Mouse (Mus musculus): ENCODE results near the gene Akap2. TPM values are rescaled to one million over a fixed set of nuclear protein-coding genes. Genes with fewer than 3 reads are reported as not detected.

The Akap2 gene
- total and polyA plus RNA-seq, 3 experiments, result 1.7 to 7.2 TPM; not detected in 1

GRCm38 (mm10) chr4:57839343-57839742 lies 121.9 kb downstream of the Akap2 start:
- Histone ChIP-seq H3K27ac (ENCODE audit: control insufficient read depth, low read depth, low read length) (no peak overlapping the region), H3K36me3 (ENCODE audit: control insufficient read depth in 1 of 2, insufficient read depth in 2 of 2, low read length in 2 of 2) (peaks cover 0 to 2% of the 10 kb centered on the region in 2 experiments; a peak in 1 of 4 replicates), H3K4me1 (ENCODE audit: control insufficient read depth in 1 of 2, insufficient read depth in 2 of 2, low read length in 2 of 2) (peaks cover 0 to 4% of the 10 kb centered on the region in 2 experiments; a peak in 3 of 4 replicates), H3K9me3 (replicated peaks; ENCODE audit: insufficient read depth, low read length) (no peaks in the 10 kb centered on the region), H3K79me2 (ENCODE audit: control insufficient read depth, insufficient read depth, low read length, poor library complexity) (no peaks in the 10 kb centered on the region), H3K4me3 (ENCODE audit: control insufficient read depth in 1 of 2, insufficient read depth in 1 of 2, low read depth in 2 of 2, low read length in 2 of 2) (no peak overlapping the region), H3K9ac (ENCODE audit: control insufficient read depth, low read depth, low read length, poor library complexity, severe bottlenecking) (no peak overlapping the region), H3K27me3 (ENCODE audit: control insufficient read depth in 1 of 2, insufficient read depth in 2 of 2, low read length in 2 of 2) (no peaks in the 10 kb centered on the region)
- no peak for DNase-seq (ENCODE audit: low read depth, low spot score)
- TF ChIP-seq MXI1 (IDR thresholded peaks at IDR 0.05; ENCODE audit: low read depth, low read length) (no peak), MYC (IDR thresholded peaks at IDR 0.05; ENCODE audit: low read depth, low read length) (no peak), MYB (IDR thresholded peaks at IDR 0.05; ENCODE audit: low read depth, low read length) (no peak)

- Histone ChIP-seq H3K9ac (ENCODE audit: control insufficient read depth, low read depth, low read length, poor library complexity, severe bottlenecking) (no peak overlapping the region), H3K4me1 (ENCODE audit: control insufficient read depth in 1 of 2, insufficient read depth in 2 of 2, low read length in 2 of 2) (peaks cover 0 to 4% of the 10 kb centered on the region in 2 experiments; a peak in 3 of 4 replicates), H3K36me3 (ENCODE audit: control insufficient read depth in 1 of 2, insufficient read depth in 2 of 2, low read length in 2 of 2) (peaks cover 0 to 2% of the 10 kb centered on the region in 2 experiments; a peak in 1 of 4 replicates), H3K79me2 (ENCODE audit: control insufficient read depth, insufficient read depth, low read length, poor library complexity) (no peaks in the 10 kb centered on the region), H3K27me3 (ENCODE audit: control insufficient read depth in 1 of 2, insufficient read depth in 2 of 2, low read length in 2 of 2) (no peaks in the 10 kb centered on the region), H3K9me3 (replicated peaks; ENCODE audit: insufficient read depth, low read length) (no peaks in the 10 kb centered on the region), H3K4me3 (ENCODE audit: control insufficient read depth in 1 of 2, insufficient read depth in 1 of 2, low read depth in 2 of 2, low read length in 2 of 2) (no peak overlapping the region), H3K27ac (ENCODE audit: control insufficient read depth, low read depth, low read length) (no peak overlapping the region)
- no peak for DNase-seq (ENCODE audit: low read depth, low spot score)
- no peak for TF ChIP-seq TAL1 (IDR thresholded peaks at IDR 0.05; ENCODE audit: low read length)
Measured at GRCm38 (mm10) chr4:57841911-57842310, 124.5 kb downstream of the Akap2 start.

GRCm38 (mm10) chr4:57842472-57843305 lies 125.2 kb downstream of the Akap2 start:
- DNase-seq (ENCODE audit: low read depth, low spot score), result no peak
- H3K79me2 ChIP-seq (ENCODE audit: control insufficient read depth, insufficient read depth, low read length, poor library complexity), result no peaks in the 10 kb centered on the region
- no peak overlapping the region for H3K9ac ChIP-seq (ENCODE audit: control insufficient read depth, low read depth, low read length, poor library complexity, severe bottlenecking)
- H3K4me1 ChIP-seq (ENCODE audit: control insufficient read depth in 1 of 2, insufficient read depth in 2 of 2, low read length in 2 of 2), result peaks cover 0 to 4% of the 10 kb centered on the region in 2 experiments; a peak in 3 of 4 replicates
- H3K27me3 ChIP-seq (ENCODE audit: control insufficient read depth in 1 of 2, insufficient read depth in 2 of 2, low read length in 2 of 2), result no peaks in the 10 kb centered on the region
- no peaks in the 10 kb centered on the region for H3K9me3 ChIP-seq (replicated peaks; ENCODE audit: insufficient read depth, low read length)
- no peak overlapping the region for H3K27ac ChIP-seq (ENCODE audit: control insufficient read depth, low read depth, low read length)
- no peak for TF ChIP-seq E2F4 (IDR thresholded peaks at IDR 0.05; ENCODE audit: borderline replicate concordance, low read depth, low read length)
- no peak for TF ChIP-seq NRF1 (IDR thresholded peaks at IDR 0.05; ENCODE audit: insufficient read depth, low read depth, low read length, poor library complexity, severe bottlenecking)
- TF ChIP-seq KAT2A (conservative IDR thresholded peaks at IDR 0.05; ENCODE audit: low read depth, low read length), result no peak
- TF ChIP-seq TAL1 (IDR thresholded peaks at IDR 0.05; ENCODE audit: low read length), result no peak
- no peak for TF ChIP-seq POLR2A (IDR thresholded peaks at IDR 0.05; ENCODE audit: control insufficient read depth in 1 of 2, insufficient read depth in 1 of 2, low read depth in 1 of 2, low read length in 2 of 2, poor library complexity in 1 of 2)
- no peak for TF ChIP-seq MAFK (IDR thresholded peaks at IDR 0.05; ENCODE audit: borderline replicate concordance, low read depth, low read length)
- no peak for TF ChIP-seq NELFE (IDR thresholded peaks at IDR 0.05; ENCODE audit: low read depth, low read length)
- TF ChIP-seq SIN3A (IDR thresholded peaks at IDR 0.05; ENCODE audit: low read length), result no peak
- no peak for TF ChIP-seq TBP (IDR thresholded peaks at IDR 0.05; ENCODE audit: low read depth, low read length)
- TF ChIP-seq MAX (IDR thresholded peaks at IDR 0.05; ENCODE audit: low read length), result no peak
- TF ChIP-seq POLR2AphosphoS5 (IDR thresholded peaks at IDR 0.05; ENCODE audit: borderline replicate concordance, low read depth, low read length), result no peak
- TF ChIP-seq ELF1 (IDR thresholded peaks at IDR 0.05; ENCODE audit: low read depth, low read length), result no peak
- no peak for TF ChIP-seq GATA1 (IDR thresholded peaks at IDR 0.05; ENCODE audit: low read depth, low read length)
- TF ChIP-seq RCOR1 (IDR thresholded peaks at IDR 0.05; ENCODE audit: low read depth, low read length), result no peak
- no peak for TF ChIP-seq USF1 (IDR thresholded peaks at IDR 0.05; ENCODE audit: low read depth, low read length)
- no peak for TF ChIP-seq TCF12 (IDR thresholded peaks at IDR 0.05; ENCODE audit: low read depth, low read length)
- H3K36me3 ChIP-seq (ENCODE audit: control insufficient read depth in 1 of 2, insufficient read depth in 2 of 2, low read length in 2 of 2), result peaks cover 0 to 2% of the 10 kb centered on the region in 2 experiments; a peak in 1 of 4 replicates
- H3K4me3 ChIP-seq (ENCODE audit: control insufficient read depth in 1 of 2, insufficient read depth in 1 of 2, low read depth in 2 of 2, low read length in 2 of 2), result no peak overlapping the region
